Mouse (Mus musculus): ENCODE measurements around the gene Cdca7.

- TF ChIP-seq GATA1 (IDR thresholded peaks at IDR 0.05; ENCODE audit: low read length) = no peak
- no peak for TF ChIP-seq TAL1 (IDR thresholded peaks at IDR 0.05; ENCODE audit: low read length)
Observed at GRCm38 (mm10) chr2:72516720-72517089, 40.7 kb downstream of the Cdca7 start.
